Mouse (Mus musculus) heart, postnatal 36 days (tissue): ENCODE measurements at regions not wholly inside any gene's neighbourhood (a gene's known extent, or its start where the extent isn't known, plus 50 kb on each side); places are given as distances from the start of the nearest gene placed in this dataset.

ENCODE experiments used
- DNase-seq, 2 experiments: peaks; one replicate each; pipeline ENCODE4 v3.0.0; 2021 to 2022
- intact Hi-C: fragments of 180-260 bp; cut with DNase I; formaldehyde crosslinking; loops from one replicate; pipeline ENCODE4 v1.15.1; 2025

DNA sequence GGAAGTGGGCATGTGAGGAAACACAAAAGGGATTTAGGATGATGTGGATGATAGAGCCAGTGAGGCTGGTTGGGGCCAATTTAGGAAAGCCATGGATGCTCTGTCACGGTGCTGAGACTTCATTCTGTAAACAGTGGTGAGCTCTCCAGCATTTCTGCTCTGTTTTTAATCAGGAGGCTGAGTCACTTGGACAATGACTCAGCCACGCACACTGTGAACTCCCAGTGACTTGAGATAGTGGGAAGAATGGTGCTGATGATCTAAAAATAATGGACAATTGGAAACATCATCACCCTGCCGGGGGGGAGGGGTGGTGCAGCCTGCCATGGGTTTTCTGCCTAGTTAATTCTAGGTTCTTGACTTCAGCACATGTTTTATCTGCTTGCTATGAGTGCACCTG is 156.3 kb downstream of the 4930564D02Rik start:
- DNase-seq: no peak
- intact Hi-C loops: no loop called here

DNA sequence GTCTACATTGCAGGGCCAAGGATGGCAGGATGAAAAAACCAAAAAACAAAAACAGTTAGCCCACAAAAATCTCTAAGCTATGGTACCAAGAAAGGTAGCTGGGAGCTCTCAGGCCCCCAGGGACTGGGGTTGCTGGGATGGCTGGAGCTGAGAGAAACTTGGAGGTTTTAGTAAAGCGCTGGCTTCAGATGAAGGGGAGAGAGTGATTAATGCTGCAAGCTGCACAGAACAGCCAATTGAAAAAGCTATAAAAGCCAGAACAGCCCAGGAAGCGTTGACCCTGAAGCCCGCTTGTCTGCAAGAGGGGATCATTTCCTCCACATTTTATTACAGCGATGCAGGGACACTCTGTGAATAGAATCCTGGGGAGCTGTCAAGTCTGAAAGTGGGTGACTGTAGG is 157.0 kb downstream of the 4930564D02Rik start:
- DNase-seq: no peak
- intact Hi-C loops: no loop called here

DNA sequence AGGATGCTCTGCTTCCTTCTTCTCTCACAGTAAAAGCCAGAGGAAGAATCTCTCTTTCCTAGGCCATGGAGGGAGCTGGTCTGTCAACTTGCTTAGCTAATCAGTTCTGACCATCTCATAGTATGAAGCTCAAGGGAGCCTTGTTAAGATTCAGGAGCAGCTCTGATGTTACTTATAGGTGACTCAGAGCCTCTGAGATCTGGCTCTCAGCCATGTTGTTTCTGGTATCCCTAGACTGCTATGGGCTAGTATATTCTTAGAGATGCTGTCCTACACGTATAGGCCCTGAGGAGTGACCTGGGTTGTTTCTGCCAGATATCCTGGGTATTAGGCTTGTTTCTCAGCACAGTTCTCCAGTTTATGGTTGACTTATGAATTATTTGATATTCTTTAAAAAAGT is 160.9 kb downstream of the 4930564D02Rik start:
- intact Hi-C loops: no loop called here
- DNase-seq: no peak

DNA sequence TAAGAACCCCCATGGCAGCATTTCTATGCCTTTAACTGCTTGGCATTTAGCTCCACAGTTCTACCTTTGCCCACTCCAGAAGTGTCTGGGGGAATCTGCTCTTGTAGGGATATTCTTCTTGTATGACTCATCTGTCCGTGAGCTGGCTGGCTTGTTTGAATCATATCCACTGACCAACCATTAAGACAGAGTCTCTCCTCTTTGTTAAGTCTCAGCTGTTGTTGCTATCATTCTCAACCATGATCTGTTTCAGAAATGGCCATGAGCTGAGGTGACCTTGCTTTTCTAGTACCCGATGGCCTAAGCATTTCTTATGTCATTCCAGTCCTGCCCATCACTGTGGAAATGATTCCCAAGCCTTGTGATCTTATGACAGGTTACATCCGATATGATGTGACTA is 161.8 kb downstream of the 4930564D02Rik start:
- no peak for DNase-seq
- intact Hi-C loops: no loop called here

DNA sequence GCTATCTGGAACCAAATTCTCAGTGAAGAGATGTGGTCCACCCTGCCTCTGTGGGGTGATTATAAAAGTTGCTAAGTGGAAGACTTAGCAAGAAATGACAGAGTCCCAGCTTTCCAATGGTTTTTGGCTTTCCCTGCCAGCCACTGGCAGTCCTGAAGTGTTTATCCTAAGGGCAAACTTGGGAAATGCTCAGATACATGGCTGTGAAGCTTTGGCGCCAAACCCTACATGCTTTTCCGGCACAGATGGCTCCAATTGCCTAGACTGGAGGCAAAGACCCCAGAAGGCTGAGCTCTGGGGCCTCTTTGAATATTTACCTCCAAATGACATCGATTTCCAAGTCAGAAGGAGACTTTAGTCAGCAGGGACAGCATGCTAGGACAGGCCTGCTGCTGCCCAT is 174.4 kb downstream of the 4930564D02Rik start:
- intact Hi-C loops: no loop called here
- no peak for DNase-seq

DNA sequence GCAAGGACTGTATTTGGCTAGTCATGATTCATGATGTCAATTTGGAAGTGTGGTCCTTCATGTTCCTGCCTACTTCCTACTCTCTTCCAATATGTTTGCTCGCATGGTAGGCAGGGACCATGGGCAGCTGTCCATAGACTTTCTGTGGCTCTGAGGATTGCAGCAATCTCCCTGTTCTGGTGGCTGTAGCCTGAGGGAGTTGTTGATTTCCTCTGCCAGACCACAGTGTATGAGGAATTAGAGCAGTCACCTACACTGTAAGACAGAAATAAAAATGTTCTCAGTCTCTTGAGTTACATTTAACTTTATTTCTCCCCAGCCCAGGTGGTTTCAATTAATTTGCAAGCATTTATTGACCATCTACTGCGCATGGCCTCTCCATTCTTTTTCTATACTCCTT is 190.5 kb downstream of the 4930564D02Rik start:
- DNase-seq: no peak
- intact Hi-C loops: no loop called here

DNA sequence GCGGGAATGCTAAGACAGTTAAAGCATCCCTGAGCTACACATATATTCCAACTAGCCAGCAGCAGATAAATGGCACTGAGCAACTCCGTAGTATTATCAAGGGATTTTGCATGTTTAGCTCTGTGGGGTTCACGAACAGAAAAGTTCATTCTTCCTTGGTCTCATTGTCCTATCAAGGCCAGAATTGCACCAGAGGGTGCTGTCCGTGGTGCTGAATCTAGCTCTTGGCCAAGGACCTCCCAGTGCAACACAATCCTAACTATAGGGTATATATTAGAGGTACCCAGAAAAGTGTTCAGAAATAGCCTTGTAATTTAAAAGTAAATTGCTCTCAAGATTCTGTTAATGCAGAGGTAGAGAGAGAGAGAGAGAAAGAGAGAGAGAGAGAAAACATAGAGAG is 176.9 kb upstream of the Kcnd3 start:
- intact Hi-C loops: no loop called here
- peak; percentile 16 to 60 for DNase-seq

DNA sequence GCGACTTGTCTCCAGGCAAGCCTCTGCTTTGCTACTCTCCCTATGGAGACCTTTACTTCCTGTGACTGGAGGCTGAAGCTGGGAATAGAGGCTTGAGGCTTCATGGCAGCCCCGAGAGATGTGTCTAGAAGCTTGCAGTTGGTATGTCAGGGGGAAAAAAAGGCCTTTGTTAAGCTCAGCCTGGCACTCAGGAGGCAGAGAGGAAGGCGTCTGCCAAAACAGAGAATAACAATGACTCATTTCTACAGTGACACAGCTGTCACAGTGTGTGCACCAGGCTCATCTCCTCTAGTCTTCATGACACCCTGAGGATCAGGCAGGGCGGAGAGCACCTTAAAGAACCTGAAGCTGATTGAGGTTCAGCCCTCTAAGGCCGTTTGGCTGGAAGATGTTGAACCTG is 171.2 kb upstream of the Kcnd3 start:
- no peak for DNase-seq
- intact Hi-C loops: no loop called here

DNA sequence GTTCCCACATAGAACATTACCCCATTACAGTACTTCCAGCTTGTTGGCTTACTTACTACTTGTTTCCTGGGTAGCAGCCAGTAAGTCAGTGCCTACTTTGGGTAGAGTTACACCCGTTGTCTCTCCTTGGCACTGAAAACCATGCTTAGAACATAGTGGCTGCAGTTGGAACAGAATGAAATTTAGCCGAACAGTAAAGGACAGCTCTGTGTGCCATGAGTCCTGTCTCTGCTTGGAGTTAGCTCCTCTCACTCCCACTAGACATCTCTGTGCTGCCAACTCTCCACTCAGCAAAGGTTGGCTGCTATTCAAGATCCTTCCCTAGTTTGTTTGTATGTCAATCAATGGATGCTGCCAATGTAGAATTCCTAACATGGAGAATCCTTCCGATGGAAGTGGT is 170.4 kb upstream of the Kcnd3 start:
- no peak for DNase-seq
- intact Hi-C loops: no loop called here

DNA sequence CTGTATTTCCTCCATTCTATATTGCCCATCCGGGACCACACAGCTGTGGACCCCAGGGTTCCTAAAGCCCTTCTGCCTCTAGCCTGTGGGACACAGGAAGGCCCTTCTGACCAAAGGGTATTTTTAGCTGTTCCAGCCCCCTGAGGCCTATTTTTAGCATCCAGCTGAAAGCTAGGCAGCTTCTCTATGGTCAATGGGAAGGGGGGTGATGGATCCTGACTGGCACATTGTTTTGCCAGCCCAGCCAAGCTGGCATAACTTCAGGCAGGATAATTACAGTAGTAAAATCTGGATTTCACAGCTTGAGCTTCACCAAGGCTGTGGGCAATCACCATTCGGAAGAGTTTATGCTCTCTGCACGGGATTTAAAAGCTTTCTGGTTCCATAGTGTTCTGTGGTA is 153.9 kb upstream of the Kcnd3 start:
- intact Hi-C loops: no loop called here
- DNase-seq: peak in 1 of 2 experiments; percentile 2

DNA sequence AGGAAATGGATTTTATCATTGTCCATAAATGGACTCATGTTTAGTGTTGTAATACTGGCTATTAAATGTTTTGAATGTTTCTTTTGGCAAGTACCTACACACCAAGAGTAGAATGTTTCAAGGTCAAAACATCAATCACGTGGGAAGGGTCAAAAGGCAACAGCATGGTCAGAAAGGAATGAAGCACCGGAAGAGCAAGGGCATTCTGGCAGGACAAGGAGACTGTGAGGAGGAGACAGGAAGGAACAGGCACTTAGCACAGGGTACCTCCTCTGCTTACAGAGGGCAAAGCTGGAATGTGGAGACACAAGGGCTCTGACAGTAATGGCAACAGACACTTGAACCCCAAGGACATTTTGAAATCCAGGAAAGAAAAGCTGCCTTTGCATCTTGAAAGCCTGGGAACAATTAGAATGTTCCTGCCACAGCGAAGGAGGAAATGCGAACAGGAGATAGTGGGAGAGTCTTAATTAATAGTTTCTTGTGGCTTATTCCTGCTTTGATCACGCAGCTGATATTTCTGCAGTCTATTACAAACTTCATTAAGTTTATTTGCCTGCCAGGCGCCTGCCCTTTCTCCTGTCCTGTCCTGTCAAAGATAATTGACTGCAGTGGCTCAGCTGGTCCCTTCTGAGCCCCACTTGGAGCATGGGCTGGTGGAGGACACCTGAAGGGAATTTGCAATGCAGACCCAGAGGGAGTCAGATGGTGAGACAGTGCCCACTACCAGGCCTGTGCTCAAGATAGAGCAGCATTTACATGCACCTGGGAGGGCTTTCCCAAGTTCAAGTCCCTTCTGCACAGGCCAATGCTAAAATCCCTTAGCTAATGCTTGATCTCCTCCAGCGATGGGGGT is 151.2 kb upstream of the Kcnd3 start:
- DNase-seq: no peak
- intact Hi-C loops: no loop called here

DNA sequence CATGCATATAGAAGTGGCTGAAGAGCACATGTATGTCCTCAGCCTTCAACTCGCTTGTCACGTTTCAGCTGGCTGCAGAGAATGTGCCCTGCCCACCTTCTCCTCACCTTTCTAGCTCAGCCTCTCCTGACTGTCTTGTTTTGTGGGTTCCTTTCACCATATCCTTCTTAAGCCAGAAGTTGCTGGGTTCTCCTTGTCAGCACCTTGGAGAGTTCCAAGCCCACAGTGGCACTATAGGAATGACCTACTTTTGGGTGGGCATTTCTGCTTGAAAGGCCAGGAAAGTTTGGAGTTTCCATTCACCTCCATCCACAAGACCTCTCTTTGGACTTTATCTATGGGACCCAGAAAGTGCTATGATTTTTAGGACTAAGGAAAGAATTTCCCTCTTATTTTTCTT is 144.5 kb upstream of the Kcnd3 start:
- no peak for DNase-seq
- intact Hi-C loops: no loop called here

DNA sequence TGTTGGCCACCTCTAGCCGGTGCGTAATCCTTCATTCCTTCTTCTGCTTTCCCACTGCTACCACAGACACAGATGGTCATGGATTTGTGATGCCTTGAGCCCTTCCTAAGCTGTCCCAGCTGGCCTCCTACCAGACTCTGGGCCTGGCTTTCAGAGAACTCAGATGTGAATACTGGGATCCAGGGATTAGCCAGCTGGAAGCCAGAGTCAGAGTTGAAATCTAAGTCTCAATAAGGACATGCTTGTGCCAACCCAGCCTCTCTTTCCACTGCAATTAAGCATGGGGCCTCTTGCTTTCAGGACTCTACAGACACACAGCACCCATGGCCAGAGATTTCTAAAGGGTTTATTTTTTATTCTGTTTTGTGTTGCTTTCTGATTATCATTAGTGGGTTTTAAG is 143.1 kb upstream of the Kcnd3 start:
- no peak for DNase-seq
- intact Hi-C loops: no loop called here

DNA sequence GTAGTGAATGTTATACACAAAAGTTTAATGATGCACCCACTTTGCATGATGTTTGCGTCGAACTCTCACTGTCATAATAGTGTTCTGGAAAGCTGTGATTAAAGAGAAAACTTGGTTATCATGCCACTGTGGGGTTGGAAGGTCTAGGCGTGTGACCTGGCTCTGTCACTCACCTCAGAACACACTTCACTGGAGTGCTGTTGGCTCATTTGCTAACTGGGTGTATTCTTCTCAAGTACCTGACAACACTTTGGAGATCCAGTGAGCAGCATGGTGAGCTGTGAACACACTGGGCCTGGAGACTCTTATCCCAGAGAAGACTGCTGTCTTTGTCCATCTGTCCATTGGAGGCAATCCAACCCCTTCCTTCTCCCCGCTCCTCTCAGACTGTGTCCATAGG is 98.9 kb upstream of the Kcnd3 start:
- DNase-seq: no peak
- intact Hi-C loops: no loop called here

DNA sequence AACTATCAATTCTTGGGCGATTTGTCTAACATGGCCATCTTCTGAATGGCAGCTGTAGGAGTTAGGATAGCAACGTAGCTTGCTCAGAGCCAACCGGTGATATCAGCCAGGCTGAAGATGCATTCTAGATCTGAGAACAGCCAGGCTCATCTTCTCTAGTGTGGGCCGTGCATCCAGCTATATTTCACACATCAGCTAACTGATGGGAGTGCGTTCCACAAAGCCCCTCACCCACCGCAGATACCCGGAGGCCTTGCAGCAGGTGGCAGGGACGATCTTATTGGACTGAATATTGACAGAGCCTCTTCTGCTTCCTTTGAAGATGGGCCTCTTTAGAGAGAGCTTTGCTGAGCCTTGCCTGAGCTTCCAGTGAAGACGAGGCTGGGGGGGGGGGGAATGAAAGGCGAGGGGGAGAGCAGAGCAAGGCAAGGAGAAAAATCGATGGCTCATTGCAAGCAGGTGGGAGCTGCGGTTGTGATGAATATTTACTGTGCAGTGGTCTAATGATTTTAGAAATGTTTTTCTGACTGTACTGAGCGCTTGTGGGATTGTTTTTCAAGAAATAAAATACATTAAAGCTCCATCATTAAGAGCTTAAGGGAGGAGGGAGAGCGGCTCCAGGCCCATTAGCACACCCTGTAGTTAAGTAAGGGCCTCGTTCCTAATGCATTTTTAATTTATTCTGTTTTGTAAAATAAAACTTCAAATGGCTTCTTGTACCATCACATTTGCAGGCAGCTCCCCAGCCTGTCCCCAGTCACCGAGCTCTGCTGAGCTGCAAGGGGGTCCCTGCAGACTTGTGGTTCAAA is 97.8 kb upstream of the Kcnd3 start:
- intact Hi-C loops: no loop called here
- DNase-seq: no peak

DNA sequence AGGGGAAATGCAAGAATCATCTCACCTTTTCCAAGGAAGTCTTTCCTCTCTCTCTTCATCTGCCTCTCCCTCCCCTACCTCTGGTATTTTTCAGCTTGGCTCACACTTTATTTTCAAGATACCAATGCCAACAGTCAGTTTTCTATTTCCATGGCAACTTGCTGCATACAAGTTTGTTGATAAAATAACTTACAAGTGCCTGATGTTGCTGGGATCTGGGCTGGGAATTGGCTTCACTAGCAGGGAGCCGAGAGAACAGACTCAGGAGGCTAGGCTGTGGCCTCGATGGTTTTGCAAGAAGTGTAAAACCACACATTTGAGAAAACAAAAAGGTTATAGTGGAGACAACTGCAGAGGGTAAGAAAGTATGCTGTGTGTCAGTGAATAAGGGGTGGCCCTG is 94.6 kb upstream of the Kcnd3 start:
- DNase-seq: no peak
- intact Hi-C loops: no loop called here

DNA sequence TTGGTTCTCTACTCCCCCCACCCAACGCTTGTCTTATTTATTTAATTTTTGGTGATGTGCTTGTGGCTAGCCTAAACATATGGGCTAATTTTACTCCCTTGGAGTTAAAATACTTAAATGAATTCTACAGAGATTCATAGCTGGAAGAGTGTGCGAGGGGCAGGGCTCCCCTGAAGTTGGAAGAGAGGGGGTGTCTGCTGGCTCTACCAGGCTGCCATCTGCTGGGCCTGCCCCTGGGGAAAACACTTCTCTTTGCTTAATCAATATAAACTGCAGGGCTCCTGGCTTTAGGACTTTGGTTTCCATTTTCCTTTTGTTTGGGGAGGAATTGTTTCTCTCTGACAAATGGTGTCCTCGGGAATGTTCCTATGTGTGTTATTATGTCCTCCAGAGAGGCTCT is 92.5 kb upstream of the Kcnd3 start:
- intact Hi-C loops: loop anchor here (2.0 kb wide), 1 partner anchor 77 kb away; no protein-coding TSS in a partner anchor
- no peak for DNase-seq

DNA sequence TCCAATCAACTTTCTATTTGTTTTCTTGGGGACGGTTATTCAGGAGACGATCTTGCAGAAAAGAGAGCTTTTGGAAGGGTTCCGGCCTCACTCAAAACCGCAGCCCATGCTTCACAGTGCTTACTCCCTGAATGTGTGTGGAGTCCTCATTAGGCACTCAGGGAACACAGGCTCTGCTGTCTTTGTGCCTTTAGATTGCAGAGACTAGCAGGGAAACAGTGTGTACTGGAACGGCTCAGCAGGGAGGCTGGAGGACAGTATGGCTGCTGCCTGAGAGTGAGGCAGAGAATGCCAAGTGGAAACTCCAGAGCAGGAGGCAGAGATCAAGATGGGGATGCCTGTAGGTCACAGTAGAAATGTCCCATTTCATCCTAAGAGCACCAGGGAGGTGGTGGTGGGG is 87.4 kb upstream of the Kcnd3 start:
- no peak for DNase-seq
- intact Hi-C loops: no loop called here

DNA sequence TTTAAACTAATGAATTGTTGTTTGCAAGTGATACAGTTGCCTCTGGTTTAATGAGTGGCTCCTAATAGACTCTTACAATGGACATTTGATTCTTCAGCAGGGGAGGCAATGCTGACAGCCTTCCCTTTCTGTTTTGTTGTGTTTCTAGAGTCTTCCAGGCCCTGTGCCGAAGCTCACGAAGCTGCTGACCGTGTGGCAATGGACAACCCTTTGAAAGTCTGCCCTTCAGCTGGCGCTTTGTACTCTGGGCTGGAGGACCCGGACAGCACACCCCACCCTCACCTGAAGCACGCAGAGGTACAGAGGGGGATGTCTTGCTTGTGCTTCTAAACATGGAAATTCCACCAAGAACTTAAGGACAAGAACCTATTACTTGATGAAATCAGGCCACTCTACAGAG is 85.3 kb upstream of the Kcnd3 start:
- DNase-seq: no peak
- intact Hi-C loops: no loop called here

DNA sequence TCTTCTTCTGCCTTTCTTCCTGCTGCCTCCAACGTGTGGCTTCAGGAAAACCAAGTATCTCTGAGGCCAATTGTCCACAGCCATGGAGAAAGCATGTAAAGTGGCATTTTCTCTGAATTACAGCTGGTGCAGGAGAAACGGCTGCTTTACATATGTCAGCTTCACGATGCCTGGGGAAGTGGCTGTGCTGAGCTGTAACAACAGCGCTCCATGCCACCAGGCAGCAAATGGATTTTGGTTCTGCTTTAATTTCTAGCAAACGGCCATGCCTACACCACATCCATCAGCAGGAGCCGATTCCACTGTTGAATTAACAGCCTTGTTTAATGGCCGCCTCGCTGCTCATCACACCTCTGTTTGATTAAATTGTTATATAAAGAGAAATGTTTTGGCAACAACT is 84.2 kb upstream of the Kcnd3 start:
- intact Hi-C loops: no loop called here
- DNase-seq: no peak

DNA sequence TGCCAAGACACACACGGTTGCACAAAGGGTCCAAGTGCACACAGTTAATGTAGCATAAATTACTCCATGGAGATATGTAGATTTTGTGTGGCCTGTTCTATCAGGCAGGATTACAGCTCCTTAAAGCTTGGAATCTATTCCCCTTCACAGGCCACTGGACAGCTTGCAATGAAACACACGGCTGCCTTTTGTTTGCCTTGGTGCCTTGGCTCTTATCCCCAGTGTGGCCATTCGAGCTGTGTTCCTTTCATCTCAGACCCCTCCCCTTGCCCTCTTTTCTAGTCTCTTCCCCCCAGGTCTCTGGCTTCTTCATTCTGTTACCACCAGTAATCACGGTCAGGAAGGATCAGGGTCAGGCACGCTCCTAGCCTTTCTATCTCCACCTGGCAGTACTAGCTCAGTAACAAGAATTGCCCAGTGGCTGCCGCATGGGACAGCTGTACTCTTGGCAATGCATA is 79.7 kb upstream of the Kcnd3 start:
- no peak for DNase-seq
- intact Hi-C loops: no loop called here

DNA sequence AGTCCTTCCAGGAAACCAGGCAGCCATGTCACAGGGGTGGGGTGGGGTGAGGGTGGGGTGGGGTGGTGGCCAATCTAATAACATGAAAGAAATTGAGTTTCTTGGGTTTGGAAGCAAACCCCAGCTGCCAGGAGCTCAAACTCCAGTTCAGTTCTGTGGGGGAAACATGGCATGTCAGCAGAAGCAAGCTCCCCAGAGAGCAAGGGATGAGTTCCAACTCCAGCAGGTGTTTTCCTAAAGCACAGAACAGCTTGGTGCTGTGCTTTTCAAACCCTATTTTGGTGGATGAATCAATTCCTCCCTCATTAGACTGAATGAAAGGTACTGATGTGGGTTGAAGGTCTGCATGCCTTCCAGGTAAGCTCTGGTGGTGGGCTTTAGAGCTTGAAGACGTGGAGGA is 77.8 kb upstream of the Kcnd3 start:
- intact Hi-C loops: no loop called here
- no peak for DNase-seq
